ENCODE assay signal across 8 mouse cellular contexts in genomic region chr5:73651061-73651854, GRCm38 (mm10). TPM values are rescaled to one million over a fixed set of nuclear protein-coding genes. Genes with fewer than 3 reads are reported as not detected.
DNase-seq lines count a peak whose midpoint lies in the region; ATAC-seq lines count a peak whose summit lies in the region.

Gene Spata18 (plus strand): TSS chr5:73651379.

- H3K9ac ChIP-seq in liver, embryonic 13.5 days = 0 out of 2 replicates have a peak within 1 kb of the TSS, but pooled peaks have one; percentile 33
- no peak within 1 kb of the TSS for H3K9ac ChIP-seq in neural tube, embryonic 14.5 days (replicated peaks; ENCODE audit: low read depth, low read length)

- peak; percentile 30 for DNase-seq in right cerebral cortex, postnatal 4 days
- DNase-seq in right cerebral cortex, postnatal 14 days = no peak
- peak; percentile 61 for DNase-seq in embryo, embryonic 11 days
- DNase-seq in heart, postnatal 4 days = peak; percentile 61
- DNase-seq in liver, embryonic 13.5 days = no peak
- DNase-seq in frontal cortex, adult 2 months (ENCODE audit: extremely low spot score in 1 of 2, low spot score in 1 of 2) = no peak
- DNase-seq in right cerebral cortex, postnatal 25 days = no peak

- H3K4me1 ChIP-seq in liver, embryonic 13.5 days (replicated peaks) = peaks cover 33% of the 10 kb centered on the region
- peaks cover 8% of the 10 kb centered on the region for H3K4me1 ChIP-seq in neural tube, embryonic 14.5 days (ENCODE audit: control insufficient read depth, insufficient read depth, low read length)

- H3K4me3 ChIP-seq in liver, embryonic 13.5 days (replicated peaks) = peak within 1 kb of the TSS; percentile 54
- peak within 1 kb of the TSS; percentile 36 for H3K4me3 ChIP-seq in neural tube, embryonic 14.5 days (ENCODE audit: low read depth, low read length)

- H3K4me2 ChIP-seq in liver, embryonic 13.5 days = peak within 1 kb of the TSS; percentile 77
- peak within 1 kb of the TSS; percentile 75 for H3K4me2 ChIP-seq in neural tube, embryonic 14.5 days (ENCODE audit: low read depth, low read length)

- H3K36me3 ChIP-seq in liver, embryonic 13.5 days = no peaks in the 10 kb centered on the region
- no peaks in the 10 kb centered on the region for H3K36me3 ChIP-seq in neural tube, embryonic 14.5 days (ENCODE audit: control insufficient read depth, insufficient read depth, low read length)

- no peaks in the 10 kb centered on the region for H3K9me3 ChIP-seq in liver, embryonic 13.5 days (replicated peaks)
- H3K9me3 ChIP-seq in neural tube, embryonic 14.5 days (ENCODE audit: control insufficient read depth, low read length) = no peaks in the 10 kb centered on the region

- no peak within 1 kb of the TSS for H3K27ac ChIP-seq in liver, embryonic 13.5 days
- no peak within 1 kb of the TSS for H3K27ac ChIP-seq in neural tube, embryonic 14.5 days (ENCODE audit: low read depth, low read length)

- peaks cover 81% of the 10 kb centered on the region for H3K27me3 ChIP-seq in liver, embryonic 13.5 days
- H3K27me3 ChIP-seq in neural tube, embryonic 14.5 days (ENCODE audit: control insufficient read depth, insufficient read depth, low read length) = peaks cover 28% of the 10 kb centered on the region

- under 1% methylated on average over 57 of the region's 57 CpGs for WGBS in liver, embryonic 13.5 days (ENCODE audit: insufficient replicate concordance)
- WGBS in neural tube, embryonic 14.5 days = under 1% methylated on average over 57 of the region's 57 CpGs

- ATAC-seq in liver, embryonic 13.5 days (ENCODE audit: low read depth) = no peak
- no peak for ATAC-seq in neural tube, embryonic 14.5 days (ENCODE audit: low read depth)

RNA-seq across cellular contexts. Expression of gene Spata18, which starts in this region (rescaled TPM):
- total RNA-seq in heart, postnatal 4 days (2021) = 1 to 10 TPM; 2.0 to 2.7 TPM
- polyA plus RNA-seq in liver, embryonic 13.5 days (2015; fragmentation: Nextera tagmentation; extraction: Ambion mirVana) = not detected in 2 replicates
- 0.13 and 0.24 TPM in 2 replicates for polyA plus RNA-seq in neural tube, embryonic 14.5 days (2014; fragmentation: Nextera tagmentation; extraction: Ambion mirVana)
- 0.17 TPM in 1 of 2 replicates, not detected in the other for polyA plus RNA-seq in frontal cortex, adult 2 months (2012; rRNA removed)

Comparison
In these comparisons a context has a peak if more than half of its experiments do, and no peak if none do; other contexts are left out.
1. DNase-seq: peak in right cerebral cortex, postnatal 4 days (single experiment), embryo, embryonic 11 days (single experiment) and heart, postnatal 4 days (single experiment); none in right cerebral cortex, postnatal 14 days (single experiment), liver, embryonic 13.5 days (single experiment), frontal cortex, adult 2 months (0 of 2) and right cerebral cortex, postnatal 25 days (single experiment).